Mouse (Mus musculus) lung, adult 2 months (tissue): ENCODE results near the gene Gm6351. TPM values are rescaled to one million over a fixed set of nuclear protein-coding genes. Genes with fewer than 3 reads are reported as not detected.
"Not testable (repeated sequence)": the region's sequence is repeated elsewhere in the genome, so short reads cannot be mapped to it uniquely, and the experiment has no call there.

ENCODE experiments used
- DNase-seq: peaks from one replicate; pipeline ENCODE4 v3.0.0; 2022
- H3K4me1 ChIP-seq: fragments of 200-500 bp; 2 replicates; pipeline ENCODE4 v1.6.1; 2011; ENCODE audit warnings: low read length; ENCODE audit not compliant: control insufficient read depth, insufficient read depth
- H3K4me3 ChIP-seq: fragments of 200-500 bp; replicated peaks from 2 replicates; pipeline ENCODE3; 2011; ENCODE audit warnings: low read depth, mild to moderate bottlenecking, control low read depth, low read length; ENCODE audit errors: extremely low read depth
- WGBS: fragments of 180-500 bp; shearing (Covaris S2); methylation state at CpG from one replicate; pipeline ENCODE4 v1.1.7; 2018; 5-methylcytosine and 5-hydroxymethylcytosine counted together
- polyA plus RNA-seq: library from polyadenylated mRNA; depleted of rRNA; stranded (reverse); fragments of >200 nt; gene quantifications from 2 replicates; pipeline ENCODE4 v1.2.3, GENCODE M21; 2012; rRNA removed

Gene Gm6351
- polyA plus RNA-seq: not detected in 2 replicates

DNA sequence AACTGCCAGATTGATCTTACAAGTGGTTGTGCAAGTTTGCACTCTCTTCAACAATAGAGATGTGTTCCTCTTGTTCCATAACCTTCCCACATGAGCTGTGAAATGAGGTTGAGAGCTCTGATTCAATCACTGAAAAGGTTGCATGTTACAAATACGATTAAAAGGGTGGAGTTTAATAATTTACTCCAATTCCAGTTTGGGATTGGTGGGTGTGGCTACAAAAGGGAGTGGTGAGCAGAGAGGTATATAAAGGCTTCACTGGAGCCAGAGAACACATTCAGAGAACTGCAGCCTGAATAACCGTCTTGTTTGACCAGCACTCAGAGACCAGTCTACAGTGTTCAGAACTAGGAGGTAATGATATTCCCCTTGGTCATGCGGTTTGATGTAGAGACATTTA lies at the start of gene Gm6351:
Gene Gm6351, plus strand, starts transcription at position 301 of the 400 bp plus-strand sequence.
- DNase-seq, H3K4me3 ChIP-seq, H3K4me1 ChIP-seq: not testable (repeated sequence)
- no CpG with 5 or more reads among the region's 3 CpGs for WGBS

DNA sequence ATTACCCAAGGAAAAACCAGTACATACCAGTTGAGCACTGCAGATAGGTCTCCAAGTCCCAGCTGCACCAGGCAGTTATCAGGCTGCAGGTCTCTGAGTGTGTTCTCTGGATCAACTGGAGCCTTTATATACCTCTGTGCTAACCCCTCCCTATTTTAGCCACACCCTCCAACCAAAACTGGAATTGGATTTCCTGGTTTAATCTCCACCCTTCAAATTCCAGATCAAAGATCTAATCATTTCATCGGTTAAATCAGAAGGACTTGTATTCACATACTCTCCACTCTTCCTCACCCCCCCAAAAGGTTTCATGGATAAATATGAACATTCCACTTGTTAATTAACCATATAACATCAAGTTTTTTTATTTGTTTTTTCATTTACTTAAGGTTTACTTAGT lies 5.7 kb upstream of the Gm6351 start, which contains the start of gene BC061212:
Gene BC061212, minus strand, starts transcription at position 101 of the 400 bp plus-strand sequence.
- not testable (repeated sequence) for H3K4me1 ChIP-seq, DNase-seq, H3K4me3 ChIP-seq
- no CpG with 5 or more reads among the region's 1 CpGs for WGBS

Other genes with a start within 250 kb of the Gm6351 start
- not detected in 2 replicates for gene Gm7792, start 232.6 kb upstream of the Gm6351 start, polyA plus RNA-seq
- gene Gm16429, start 147.3 kb upstream of the Gm6351 start, polyA plus RNA-seq: not detected in 2 replicates
- gene BC061212, start 5.8 kb upstream of the Gm6351 start, polyA plus RNA-seq: not detected in 2 replicates
- gene Gm3106, start 141.6 kb downstream of the Gm6351 start, polyA plus RNA-seq: not detected in 2 replicates
- gene A430089I19Rik, start 230.4 kb downstream of the Gm6351 start, polyA plus RNA-seq: not detected in 2 replicates
- gene Gm6502, start 238.1 kb downstream of the Gm6351 start, polyA plus RNA-seq: not detected in 2 replicates